Mouse (Mus musculus) G1E (cell line): ENCODE data around the gene Slc25a51.

ENCODE experiments used
- CTCF ChIP-seq: IDR thresholded peaks from 2 replicates; pipeline ENCODE4 v1.5.1; 2012; ENCODE audit warnings: low read depth, low read length, inconsistent platforms, mixed read lengths
- GATA1 ChIP-seq: IDR thresholded peaks from 2 replicates; pipeline ENCODE4 v1.6.1; 2012; ENCODE audit warnings: borderline replicate concordance, low read length, inconsistent platforms, mixed read lengths
- GATA2 ChIP-seq: IDR thresholded peaks from 2 replicates; pipeline ENCODE4 v1.6.1; 2012; ENCODE audit warnings: low read depth, low read length, inconsistent platforms, borderline replicate concordance

DNA sequence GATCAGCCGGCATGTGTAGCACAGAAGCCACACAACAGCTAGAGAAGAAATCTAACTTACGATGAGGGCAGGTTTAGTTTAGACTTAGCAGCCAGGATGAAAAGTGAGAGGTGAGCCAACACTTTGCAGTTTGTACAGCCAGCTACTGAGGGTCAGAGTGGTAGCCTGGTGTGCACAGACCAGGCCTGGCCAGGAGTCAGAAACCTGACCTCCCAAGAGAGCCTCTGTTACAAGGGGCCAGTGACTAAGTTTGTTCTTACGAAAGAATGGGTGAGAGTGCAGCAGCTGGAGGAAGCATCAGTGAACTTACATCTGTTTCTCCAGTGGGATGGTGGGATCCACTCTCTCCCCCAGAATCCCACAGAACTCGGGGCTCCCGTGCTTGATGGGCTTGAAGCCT, 38.6 kb upstream of the Slc25a51 start:
- TF ChIP-seq GATA1, result no peak
- no peak for TF ChIP-seq CTCF
- no peak for TF ChIP-seq GATA2
